Mouse (Mus musculus): Measurements from ENCODE around the gene Dnase1. TPM values are rescaled to one million over a fixed set of nuclear protein-coding genes. Genes with fewer than 3 reads are reported as not detected.

The Dnase1 gene
- polyA plus RNA-seq (2012; rRNA removed) = 0.12 and 0.17 TPM in 2 replicates

GRCm38 (mm10) chr16:4036807-4037206 is at the start of gene Dnase1:
Gene Dnase1 (plus strand): TSS chr16:4036942.

GRCm38 (mm10) chr16:4003489-4004398 is 33.0 kb upstream of the Dnase1 start, which contains the start of gene Slx4:
Gene Slx4 (minus strand): TSS chr16:4003770.

GRCm38 (mm10) chr16:4077384-4078061 is 40.8 kb downstream of the Dnase1 start, which contains the start of gene Trap1:
Gene Trap1 (minus strand): TSS chr16:4077827.

Other genes starting within 250 kb of the Dnase1 start
- gene Olfr15, start 206.1 kb upstream of the Dnase1 start, polyA plus RNA-seq (2012; rRNA removed) = not detected in 2 replicates
- gene Zfp174, start 189.7 kb upstream of the Dnase1 start, polyA plus RNA-seq (2012; rRNA removed) = 4.3 and 4.8 TPM in 2 replicates
- 71.9 and 76.3 TPM in 2 replicates for gene Naa60, start 164.6 kb upstream of the Dnase1 start, polyA plus RNA-seq (2012; rRNA removed)
- gene Zfp597, start 152.4 kb upstream of the Dnase1 start, polyA plus RNA-seq (2012; rRNA removed) = 16.4 and 16.7 TPM in 2 replicates
- 0.48 and 0.54 TPM in 2 replicates for gene Gm20695, start 152.3 kb upstream of the Dnase1 start, polyA plus RNA-seq (2012; rRNA removed)
- gene 1700037C18Rik, start 128.3 kb upstream of the Dnase1 start, polyA plus RNA-seq (2012; rRNA removed) = 10.3 and 12.0 TPM in 2 replicates
- 41.1 and 42.7 TPM in 2 replicates for gene Cluap1, start 128.1 kb upstream of the Dnase1 start, polyA plus RNA-seq (2012; rRNA removed)
- 2.4 and 2.6 TPM in 2 replicates for gene Nlrc3, start 60.3 kb upstream of the Dnase1 start, polyA plus RNA-seq (2012; rRNA removed)
- 58.6 and 60.7 TPM in 2 replicates for gene Slx4, start 33.2 kb upstream of the Dnase1 start, polyA plus RNA-seq (2012; rRNA removed)
- gene Trap1, start 40.9 kb downstream of the Dnase1 start, polyA plus RNA-seq (2012; rRNA removed) = 65.1 and 68.8 TPM in 2 replicates
- gene Crebbp, start 177.1 kb downstream of the Dnase1 start, polyA plus RNA-seq (2012; rRNA removed) = 17.2 and 17.9 TPM in 2 replicates